Mouse (Mus musculus): ENCODE measurements around the gene Palm2.
A peak's percentile ranks its signal among the peaks of the same experiment; 100 is the strongest.

Gene Palm2

GRCm38 (mm10) chr4:57614686-57615085 is 180.6 kb downstream of the Palm2 start:
- DNase-seq (ENCODE audit: low read depth) = no peak

DNA sequence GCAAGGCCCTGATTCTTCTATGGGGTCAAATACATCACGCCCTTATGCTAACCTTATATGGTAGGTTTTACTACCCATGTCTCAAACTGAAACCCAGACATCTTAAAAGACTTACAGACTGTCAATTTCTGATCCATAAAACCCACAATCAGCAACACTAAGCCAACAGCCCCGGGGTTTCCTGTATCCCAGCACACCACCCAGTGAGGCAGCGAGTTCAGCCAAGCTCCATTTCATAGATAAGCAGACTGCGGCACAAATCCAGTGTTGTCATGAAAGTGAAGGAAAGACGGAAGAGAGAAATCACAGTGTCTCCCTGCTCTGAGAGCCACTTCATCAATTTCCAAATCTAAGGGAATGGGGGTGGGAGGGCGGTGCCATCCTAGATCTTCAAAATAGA is 184.7 kb downstream of the Palm2 start:
- DNase-seq (ENCODE audit: low read depth) = no peak

DNA sequence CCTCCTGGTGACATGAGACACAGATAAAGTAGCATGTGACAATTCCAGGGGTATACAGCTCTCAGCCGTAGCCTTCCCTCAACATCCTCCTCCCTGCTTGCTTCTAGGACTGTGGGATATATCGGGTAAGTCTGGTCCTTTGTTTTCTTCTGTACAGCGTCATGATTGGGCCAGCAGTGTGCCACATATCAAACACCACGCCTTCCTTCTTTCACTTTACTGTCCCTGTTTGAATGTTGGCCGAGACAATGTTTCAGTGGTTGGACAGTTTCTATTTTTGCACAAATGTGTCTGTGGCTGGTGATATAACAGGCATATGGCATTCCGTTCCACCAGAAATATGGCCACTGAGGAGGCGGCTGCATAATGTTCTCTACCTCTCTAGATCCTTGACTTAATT is 188.8 kb downstream of the Palm2 start:
- no peak for DNase-seq (ENCODE audit: low read depth)

DNA sequence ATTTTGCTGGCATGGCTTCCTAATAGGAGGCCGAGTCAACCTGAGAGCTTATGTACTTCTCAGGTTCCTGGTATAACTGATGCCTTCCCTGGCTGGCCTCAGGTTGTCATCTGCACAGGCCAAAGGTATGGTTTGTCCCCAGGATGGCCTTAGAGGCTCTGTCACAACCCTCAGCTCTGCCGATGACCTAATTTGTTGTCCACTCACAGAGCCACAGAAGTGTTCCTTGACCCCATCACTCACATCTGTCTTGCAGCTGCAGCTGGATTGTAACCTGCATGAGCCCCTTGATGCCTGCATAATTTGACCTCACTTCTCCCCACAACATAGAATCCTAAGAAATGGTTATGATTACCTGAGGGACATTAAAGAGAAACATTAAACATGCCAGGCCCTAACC is 190.8 kb downstream of the Palm2 start:
- DNase-seq (ENCODE audit: low read depth) = no peak

GRCm38 (mm10) chr4:57625306-57625705 is 191.3 kb downstream of the Palm2 start:
- no peak for DNase-seq (ENCODE audit: low read depth)

- DNase-seq (ENCODE audit: low read depth) = no peak
These were observed 191.7 kb downstream of the Palm2 start for GRCm38 (mm10) chr4:57625756-57626155.

DNA sequence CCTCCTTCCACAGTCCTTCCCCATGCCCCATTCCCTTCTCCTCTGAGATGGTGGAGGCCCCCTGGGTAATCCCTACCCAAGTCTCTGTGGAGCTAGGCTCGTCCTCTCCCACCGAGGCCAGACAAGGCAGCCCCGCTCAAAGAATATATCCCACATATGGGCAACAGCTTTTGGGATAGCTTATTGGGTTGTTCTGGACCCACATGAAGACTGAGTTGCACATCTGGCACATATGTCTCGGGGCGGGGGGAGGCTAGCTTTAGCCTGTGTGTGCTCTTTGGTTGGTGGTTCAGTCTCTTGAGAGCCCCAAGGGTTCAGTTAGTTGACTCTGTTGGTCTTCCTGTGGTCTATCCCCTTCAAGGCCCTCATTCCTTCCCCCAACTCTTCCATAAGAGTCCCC is 192.9 kb downstream of the Palm2 start:
- DNase-seq (ENCODE audit: low read depth) = no peak

- DNase-seq (ENCODE audit: low read depth) = no peak
These were observed 198.3 kb downstream of the Palm2 start for GRCm38 (mm10) chr4:57632386-57632785.

GRCm38 (mm10) chr4:57633052-57633451 is 199.0 kb downstream of the Palm2 start:
- DNase-seq (ENCODE audit: low read depth) = no peak

DNA sequence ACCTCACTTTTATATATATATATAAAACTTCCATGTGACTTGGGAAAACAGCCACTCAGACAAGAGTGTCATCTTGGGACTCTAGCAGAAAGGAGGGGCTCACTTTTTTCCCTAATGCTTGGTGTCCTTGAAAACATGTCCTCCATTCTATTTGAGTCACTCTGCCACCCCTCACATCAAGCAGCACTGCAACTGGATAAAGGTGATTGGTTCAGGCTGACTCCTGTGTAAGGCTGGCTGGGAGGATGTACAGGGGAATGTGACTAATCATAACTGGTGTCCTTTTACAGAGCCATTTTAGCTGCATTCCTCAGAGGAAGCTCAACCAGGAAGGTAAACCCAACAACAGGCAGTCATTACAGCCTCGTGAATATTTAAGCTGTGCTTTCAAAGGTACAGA is 200.9 kb downstream of the Palm2 start:
- DNase-seq (ENCODE audit: low read depth) = no peak

- DNase-seq (ENCODE audit: low read depth) = no peak
These were observed 202.9 kb downstream of the Palm2 start for GRCm38 (mm10) chr4:57636782-57637482.

DNA sequence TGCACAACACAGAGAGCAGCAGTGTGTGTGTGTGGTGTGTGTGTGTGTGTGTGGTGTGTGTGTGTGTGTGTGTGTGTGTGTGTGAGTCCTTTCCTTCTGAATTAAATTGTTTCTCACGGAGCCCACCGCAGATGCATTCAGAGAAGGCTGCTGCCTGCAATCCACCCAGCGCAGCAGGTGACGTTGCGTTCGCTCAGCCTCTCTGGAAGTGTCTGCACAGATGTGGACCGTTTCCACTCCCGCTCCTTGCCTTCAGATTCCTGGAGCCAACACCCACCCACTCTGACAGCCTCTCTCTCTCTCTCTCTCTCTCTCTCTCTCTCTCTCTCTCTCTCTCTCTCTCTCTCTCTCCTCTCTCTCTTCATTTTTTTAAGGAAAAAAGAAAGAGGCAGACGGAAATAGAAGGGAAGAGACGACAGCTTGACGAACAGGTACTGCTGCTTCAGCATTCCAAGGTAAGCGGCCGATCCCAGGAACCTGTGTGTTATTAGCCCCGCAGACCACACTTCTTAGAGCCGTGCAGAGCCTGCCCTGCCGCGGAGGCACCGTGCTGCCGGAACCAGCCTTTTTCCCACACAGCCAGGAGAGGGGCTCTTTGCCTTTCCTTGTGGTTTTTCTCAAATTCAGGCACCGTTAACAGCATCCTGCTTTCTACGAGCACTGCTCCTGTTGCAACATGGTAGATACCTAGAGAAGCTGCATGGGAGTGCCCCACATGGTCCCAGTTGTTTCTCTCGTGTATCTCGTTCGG is 203.8 kb downstream of the Palm2 start:
- no peak for DNase-seq (ENCODE audit: low read depth)

DNA sequence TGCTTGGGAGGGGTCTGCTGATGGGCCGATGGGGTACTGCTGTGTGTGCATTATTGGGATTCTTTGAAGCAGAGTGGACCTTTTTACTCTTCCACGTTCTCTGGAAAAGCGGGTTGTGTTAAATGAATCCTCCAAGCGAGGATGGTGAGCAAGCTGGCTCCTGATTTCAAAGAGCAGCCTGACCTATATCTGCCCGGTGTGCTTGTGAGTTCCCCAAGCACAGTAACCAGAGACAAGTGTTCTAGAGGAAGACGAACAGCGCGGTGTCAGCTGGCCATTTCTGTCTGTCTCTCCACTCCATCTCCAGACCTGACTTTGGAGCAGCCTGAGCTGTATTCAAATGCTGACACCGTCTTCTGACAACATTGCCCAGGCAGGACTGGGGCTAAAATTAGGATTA is 204.9 kb downstream of the Palm2 start:
- DNase-seq (ENCODE audit: low read depth) = no peak

- DNase-seq (ENCODE audit: low read depth) = peak; percentile 7
These were observed 206.2 kb downstream of the Palm2 start for GRCm38 (mm10) chr4:57640222-57640621.

DNA sequence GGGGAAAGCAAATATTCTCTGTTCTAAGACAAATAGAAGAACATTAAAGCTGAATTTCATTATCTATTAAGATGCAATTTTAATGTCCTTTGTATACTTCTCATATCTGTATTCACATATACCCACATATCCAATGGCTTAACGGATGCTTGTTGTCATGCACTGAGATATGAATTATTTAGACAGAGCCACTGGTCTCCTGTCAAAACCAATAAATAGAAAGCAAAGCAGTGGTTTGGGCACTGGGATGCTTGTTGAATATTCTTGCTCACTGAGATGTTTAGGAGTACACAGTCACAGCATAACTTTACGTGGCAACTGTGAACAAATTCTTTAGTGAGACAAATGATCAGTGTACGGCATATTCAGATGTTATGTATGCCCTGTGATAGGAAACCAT is 206.9 kb downstream of the Palm2 start:
- DNase-seq (ENCODE audit: low read depth) = no peak

GRCm38 (mm10) chr4:57650994-57651393 is 216.9 kb downstream of the Palm2 start:
- no peak for DNase-seq (ENCODE audit: low read depth)

GRCm38 (mm10) chr4:57651547-57651946 is 217.5 kb downstream of the Palm2 start:
- no peak for DNase-seq (ENCODE audit: low read depth)

GRCm38 (mm10) chr4:57652185-57652904 is 218.3 kb downstream of the Palm2 start:
- no peak for DNase-seq (ENCODE audit: low read depth)

DNA sequence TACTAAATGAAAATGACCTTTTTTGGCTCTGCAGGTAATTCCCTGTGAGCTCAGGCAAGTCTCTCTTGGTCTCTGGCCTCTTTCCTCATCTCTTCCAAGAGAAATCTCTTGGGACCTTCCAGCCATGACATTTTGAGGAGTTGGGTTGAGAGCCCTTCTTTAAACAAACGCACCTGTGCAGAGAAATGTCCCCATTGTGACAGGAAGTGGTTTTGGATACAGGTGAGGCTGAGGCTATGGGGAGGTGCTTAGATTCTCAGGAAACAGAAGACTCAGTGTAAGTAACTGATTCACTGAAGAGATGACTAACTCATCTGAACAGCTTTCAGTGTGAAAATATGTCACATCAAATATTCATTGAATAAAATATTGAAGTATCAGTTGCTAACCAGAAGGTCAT is 221.9 kb downstream of the Palm2 start:
- DNase-seq (ENCODE audit: low read depth) = no peak

- DNase-seq (ENCODE audit: low read depth) = no peak
These were observed 222.3 kb downstream of the Palm2 start for GRCm38 (mm10) chr4:57656388-57656787.

GRCm38 (mm10) chr4:57656861-57657260 is 222.8 kb downstream of the Palm2 start:
- no peak for DNase-seq (ENCODE audit: low read depth)

DNA sequence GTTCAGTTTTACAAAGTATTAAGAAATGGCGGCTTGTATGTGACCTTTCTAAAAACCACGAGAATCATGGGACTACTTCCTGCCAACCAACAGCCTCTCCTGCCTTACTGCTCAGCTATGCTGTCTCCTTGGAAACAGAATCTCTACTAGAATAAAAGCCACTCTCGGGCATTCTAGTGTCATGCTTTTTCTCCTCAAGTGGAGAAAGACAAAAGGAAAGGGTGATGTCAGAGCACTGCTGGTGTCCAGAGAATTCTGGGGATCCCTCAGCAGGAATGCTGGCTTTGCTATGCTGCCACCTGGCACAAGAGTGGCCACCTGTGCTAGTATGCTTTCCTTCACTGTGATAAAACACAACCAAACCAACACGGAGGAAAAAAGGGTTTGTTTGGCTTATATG is 226.4 kb downstream of the Palm2 start:
- DNase-seq (ENCODE audit: low read depth) = no peak

GRCm38 (mm10) chr4:57666101-57666500 is 232.1 kb downstream of the Palm2 start:
- DNase-seq (ENCODE audit: low read depth) = no peak
